Comparison of ENCODE assay signal across 21 mouse cellular contexts in genomic region chr12:25162843-25163242, GRCm38 (mm10).
DNase-seq lines count a peak whose midpoint lies in the region; ATAC-seq and TF ChIP-seq lines count a peak whose summit lies in the region.
"Had no signal": no experiment of that assay in that cellular context is flagged by ENCODE, and none has a peak within 500 bp of the region (broad histone marks: within the 10 kb centered on the region; RNA-seq: fewer than 3 reads in every experiment).

No protein-coding gene starts in this region.

- H3K4me3 ChIP-seq in heart, embryonic 10.5 days = no peak overlapping the region
- no peak overlapping the region for H3K4me3 ChIP-seq in heart, embryonic 11.5 days (ENCODE audit: low read depth, low read length)
- no peak overlapping the region for H3K4me3 ChIP-seq in liver, postnatal 0 days (ENCODE audit: low read depth, low read length)
- H3K4me3 ChIP-seq in brown adipose tissue, adult 24 weeks (ENCODE audit: insufficient read depth, low read depth, low read length) = no peak overlapping the region
- H3K4me3 ChIP-seq: embryonic facial prominence, embryonic 15.5 days; erythroblast, embryonic 14.5 days; heart, adult 2 months; heart, embryonic 15.5 days; hindbrain, embryonic 15.5 days had no signal

- TF ChIP-seq EP300 in liver, postnatal 0 days (IDR thresholded peaks at IDR 0.05; ENCODE audit: low read depth) = no peak

- H3K27me3 ChIP-seq in heart, embryonic 10.5 days (ENCODE audit: insufficient read depth, poor library complexity, severe bottlenecking) = peaks cover 9% of the 10 kb centered on the region; the same call in 1 of the 2 replicates
- no peaks in the 10 kb centered on the region for H3K27me3 ChIP-seq in heart, embryonic 11.5 days (ENCODE audit: control insufficient read depth, insufficient read depth, low read length)
- H3K27me3 ChIP-seq in liver, postnatal 0 days (ENCODE audit: insufficient read depth, low read length) = no peaks in the 10 kb centered on the region
- H3K27me3 ChIP-seq: embryonic facial prominence, embryonic 15.5 days; heart, embryonic 15.5 days; hindbrain, embryonic 15.5 days had no signal

- whole genome bisulfite sequencing in heart, embryonic 10.5 days = 73% methylated on average over 6 of the region's 6 CpGs
- whole genome bisulfite sequencing in heart, embryonic 11.5 days (ENCODE audit: insufficient replicate concordance) = 62% methylated on average over 6 of the region's 6 CpGs
- 77% methylated on average over 6 of the region's 6 CpGs for WGBS in liver, postnatal 0 days (ENCODE audit: insufficient replicate concordance)

- no peaks in the 10 kb centered on the region for H3K9me3 ChIP-seq in heart, embryonic 10.5 days
- no peaks in the 10 kb centered on the region for H3K9me3 ChIP-seq in heart, embryonic 11.5 days (replicated peaks; ENCODE audit: control insufficient read depth, low read length)
- H3K9me3 ChIP-seq in liver, postnatal 0 days (ENCODE audit: low read length) = no peaks in the 10 kb centered on the region
- H3K9me3 ChIP-seq: embryonic facial prominence, embryonic 15.5 days; heart, embryonic 15.5 days; hindbrain, embryonic 15.5 days had no signal

- ATAC-seq in heart, embryonic 11.5 days (replicated peaks; ENCODE audit: insufficient number of reproducible peaks, low FRiP score, low TSS enrichment) = no peak
- no peak for ATAC-seq in liver, postnatal 0 days
- ATAC-seq: CD4-positive, CD25-positive, alpha-beta regulatory T cell, adult 4 months; forebrain, embryonic 16.5 days; inflammation-experienced regulatory T-cells, adult 6 months; intestine, postnatal 0 days had no signal

- H3K4me2 ChIP-seq in heart, embryonic 11.5 days = no peak overlapping the region
- H3K4me2 ChIP-seq in liver, postnatal 0 days (ENCODE audit: low read depth, low read length) = no peak overlapping the region
- H3K4me2 ChIP-seq: embryonic facial prominence, embryonic 15.5 days; heart, embryonic 15.5 days; hindbrain, embryonic 15.5 days had no signal

- 0 out of 2 replicates have a peak overlapping the region, but pooled peaks have one; percentile 23 for H3K27ac ChIP-seq in heart, embryonic 10.5 days
- no peak overlapping the region for H3K27ac ChIP-seq in heart, embryonic 11.5 days (ENCODE audit: low read depth, low read length)
- H3K27ac ChIP-seq in liver, postnatal 0 days (ENCODE audit: low read depth) = 0 out of 2 replicates have a peak overlapping the region, but pooled peaks have one; percentile 16
- peak overlapping the region; percentile 37 for H3K27ac ChIP-seq in brown adipose tissue, adult 24 weeks (replicated peaks; ENCODE audit: low read depth, low read length)
- H3K27ac ChIP-seq: embryonic facial prominence, embryonic 15.5 days; heart, adult 2 months; heart, embryonic 15.5 days; hindbrain, embryonic 15.5 days had no signal

- H3K9ac ChIP-seq in heart, embryonic 11.5 days (ENCODE audit: low read depth, low read length) = no peak overlapping the region
- no peak overlapping the region for H3K9ac ChIP-seq in liver, postnatal 0 days (replicated peaks)
- H3K9ac ChIP-seq: embryonic facial prominence, embryonic 15.5 days; heart, embryonic 15.5 days; hindbrain, embryonic 15.5 days had no signal

- H3K36me3 ChIP-seq in heart, embryonic 10.5 days = no peaks in the 10 kb centered on the region
- no peaks in the 10 kb centered on the region for H3K36me3 ChIP-seq in heart, embryonic 11.5 days (ENCODE audit: control insufficient read depth, insufficient read depth, low read length)
- H3K36me3 ChIP-seq in liver, postnatal 0 days (replicated peaks; ENCODE audit: insufficient read depth, low read length) = no peaks in the 10 kb centered on the region
- H3K36me3 ChIP-seq: embryonic facial prominence, embryonic 15.5 days; G1E; heart, embryonic 15.5 days; hindbrain, embryonic 15.5 days had no signal

- no peak for TF ChIP-seq CTCF in liver, postnatal 0 days (IDR thresholded peaks at IDR 0.05; ENCODE audit: low read depth)

- H3K4me1 ChIP-seq in heart, embryonic 10.5 days = peaks cover 45% of the 10 kb centered on the region
- peaks cover 15% of the 10 kb centered on the region for H3K4me1 ChIP-seq in heart, embryonic 11.5 days (ENCODE audit: control insufficient read depth, insufficient read depth, low read length)
- peaks cover 48% of the 10 kb centered on the region for H3K4me1 ChIP-seq in liver, postnatal 0 days (ENCODE audit: insufficient read depth)
- peaks cover 40% of the 10 kb centered on the region for H3K4me1 ChIP-seq in brown adipose tissue, adult 24 weeks (ENCODE audit: control insufficient read depth, insufficient read depth, insufficient read length, low read length)

- DNase-seq in adrenal gland, postnatal 14 days = peak; percentile 53
- DNase-seq in adrenal gland, adult 2 months = no peak
- DNase-seq in heart, embryonic 10.5 days (ENCODE audit: low spot score) = no peak
- no peak for DNase-seq in liver, postnatal 0 days
- no peak for DNase-seq in liver
- DNase-seq: B cell, adult 2 months; cerebellum, adult 18-20 months; cerebellum, postnatal 14 days; gastrocnemius, postnatal 10 days had no signal
